Mouse (Mus musculus) CH12.LX (cell line): ENCODE results near the gene Por. TPM values are rescaled to one million over a fixed set of nuclear protein-coding genes. Genes with fewer than 3 reads are reported as not detected.

Experiments used
- DNase-seq: peaks from one replicate; pipeline ENCODE4 v3.0.0-alpha.2; 2013; ENCODE audit errors: extremely low read depth
- H3K27ac ChIP-seq: 2 replicates; pipeline ENCODE4 v1.5.1; 2012; ENCODE audit warnings: low read depth, mild to moderate bottlenecking, control low read depth, moderate library complexity; ENCODE audit not compliant: insufficient read depth
- H3K27me3 ChIP-seq: replicated peaks from 2 replicates; pipeline ENCODE3; 2012; ENCODE audit warnings: inconsistent platforms
- H3K36me3 ChIP-seq, 2 experiments: replicated peaks in 1 of 2; 2 replicates each; pipeline versions ENCODE3 to v1.6.1; 2012; ENCODE audit warnings: inconsistent platforms in 1 of 2, low read length in 1 of 2, mild to moderate bottlenecking in 1 of 2, mixed read lengths in 1 of 2, moderate library complexity in 1 of 2; ENCODE audit not compliant: control insufficient read depth in 1 of 2, insufficient read depth in 1 of 2
- H3K4me1 ChIP-seq, 2 experiments: 2 replicates each; pipeline ENCODE4 v1.6.1; 2012; ENCODE audit warnings: inconsistent platforms in 1 of 2, moderate library complexity in 1 of 2; ENCODE audit not compliant: insufficient read depth in 2 of 2, control insufficient read depth in 1 of 2
- H3K4me2 ChIP-seq: 2 replicates; pipeline ENCODE4 v1.6.1; 2012; ENCODE audit warnings: low read depth, mild to moderate bottlenecking, control low read depth; ENCODE audit not compliant: poor library complexity, insufficient read depth, severe bottlenecking
- H3K4me3 ChIP-seq, 3 experiments: fragments of 150-350 bp in 1 of 3; sonication (generic) in 1 of 3; replicated peaks in 1 of 3; 2 replicates each; pipeline versions ENCODE3 to v1.5.1; 2011 to 2012; ENCODE audit warnings: low read depth in 2 of 3, low read length in 2 of 3, mild to moderate bottlenecking in 2 of 3, moderate library complexity in 2 of 3, control low read depth in 1 of 3, improper control_type of control experiment in 1 of 3, inconsistent platforms in 1 of 3, mixed read lengths in 1 of 3; ENCODE audit not compliant: poor library complexity in 1 of 3
- H3K79me2 ChIP-seq: replicated peaks from 2 replicates; pipeline ENCODE4 v1.6.1; 2012; ENCODE audit warnings: mild to moderate bottlenecking, moderate library complexity; ENCODE audit not compliant: control insufficient read depth, poor library complexity, insufficient read depth, severe bottlenecking; ENCODE audit errors: extremely low read depth
- H3K9ac ChIP-seq: 2 replicates; pipeline ENCODE4 v1.6.1; 2012; ENCODE audit warnings: low read depth, mild to moderate bottlenecking, control low read depth, moderate library complexity; ENCODE audit not compliant: insufficient read depth
- H3K9me3 ChIP-seq: replicated peaks from 2 replicates; pipeline ENCODE3; 2012; ENCODE audit warnings: low read length, inconsistent platforms, mixed read lengths
- BHLHE40 ChIP-seq: IDR thresholded peaks from 2 replicates; pipeline ENCODE4 v1.6.1; 2011; ENCODE audit warnings: mild to moderate bottlenecking, low read depth, low read length, improper control_type of control experiment
- CTCF ChIP-seq, 2 experiments: IDR thresholded peaks in 1 of 2; conservative IDR thresholded peaks in 1 of 2; 2 replicates each; pipeline ENCODE4 v1.5.1; 2011 to 2012; ENCODE audit warnings: low read depth in 2 of 2, low read length in 2 of 2, improper control_type of control experiment in 1 of 2, inconsistent platforms in 1 of 2, mild to moderate bottlenecking in 1 of 2, moderate library complexity in 1 of 2
- ELF1 ChIP-seq: IDR thresholded peaks from 2 replicates; pipeline ENCODE4 v1.6.1; 2014; ENCODE audit warnings: low read depth, mild to moderate bottlenecking, inconsistent platforms, low read length, improper control_type of control experiment
- EP300 ChIP-seq: IDR thresholded peaks from 2 replicates; pipeline ENCODE4 v1.6.1; 2011; ENCODE audit warnings: low read length, improper control_type of control experiment
- ETS1 ChIP-seq: conservative IDR thresholded peaks from 2 replicates; pipeline ENCODE4 v1.6.1; 2012; ENCODE audit warnings: low read depth, mild to moderate bottlenecking, inconsistent platforms, low read length, improper control_type of control experiment, moderate library complexity
- GABPA ChIP-seq: IDR thresholded peaks from 2 replicates; pipeline ENCODE4 v1.6.1; 2012; ENCODE audit warnings: low read depth, low read length, improper control_type of control experiment, inconsistent platforms; ENCODE audit not compliant: insufficient replicate concordance
- HCFC1 ChIP-seq: IDR thresholded peaks from 2 replicates; pipeline ENCODE4 v1.6.1; 2012; ENCODE audit warnings: low read depth, mild to moderate bottlenecking, inconsistent platforms, low read length, improper control_type of control experiment
- JUN ChIP-seq: IDR thresholded peaks from 2 replicates; pipeline ENCODE4 v1.6.1; 2011; ENCODE audit warnings: low read depth, mild to moderate bottlenecking, low read length, improper control_type of control experiment, moderate library complexity; ENCODE audit not compliant: insufficient read depth
- KAT2A ChIP-seq: IDR thresholded peaks from 2 replicates; pipeline ENCODE4 v1.6.1; 2012; ENCODE audit warnings: low read length, improper control_type of control experiment, inconsistent platforms; ENCODE audit not compliant: insufficient replicate concordance
- MAFK ChIP-seq: IDR thresholded peaks from 2 replicates; pipeline ENCODE4 v1.6.1; 2011; ENCODE audit warnings: low read length, improper control_type of control experiment; ENCODE audit not compliant: insufficient replicate concordance
- MAZ ChIP-seq: IDR thresholded peaks from 2 replicates; pipeline ENCODE4 v1.6.1; 2012; ENCODE audit warnings: low read depth, mild to moderate bottlenecking, inconsistent platforms, low read length, improper control_type of control experiment, moderate library complexity
- MEF2A ChIP-seq: IDR thresholded peaks from 2 replicates; pipeline ENCODE4 v1.6.1; 2014; ENCODE audit warnings: low read depth, mild to moderate bottlenecking, inconsistent platforms, low read length, improper control_type of control experiment, borderline replicate concordance
- NELFE ChIP-seq: IDR thresholded peaks from 2 replicates; pipeline ENCODE4 v1.6.1; 2011; ENCODE audit warnings: low read depth, low read length, improper control_type of control experiment
- NRF1 ChIP-seq: IDR thresholded peaks from 2 replicates; pipeline ENCODE4 v1.6.1; 2014; ENCODE audit warnings: low read depth, mild to moderate bottlenecking, inconsistent platforms, low read length, improper control_type of control experiment, moderate library complexity
- POLR2AphosphoS2 ChIP-seq: IDR thresholded peaks from 2 replicates; pipeline ENCODE4 v1.6.1; 2011; ENCODE audit warnings: low read depth, low read length, improper control_type of control experiment
- RAD21 ChIP-seq: IDR thresholded peaks from 2 replicates; pipeline ENCODE4 v1.6.1; 2011; ENCODE audit warnings: low read depth, mild to moderate bottlenecking, low read length, improper control_type of control experiment, moderate library complexity
- RCOR1 ChIP-seq: conservative IDR thresholded peaks from 2 replicates; pipeline ENCODE4 v1.6.1; 2012; ENCODE audit warnings: low read depth, mild to moderate bottlenecking, inconsistent platforms, low read length, improper control_type of control experiment
- SMC3 ChIP-seq: IDR thresholded peaks from 2 replicates; pipeline ENCODE4 v1.6.1; 2011; ENCODE audit warnings: low read depth, low read length, improper control_type of control experiment
- TBP ChIP-seq: conservative IDR thresholded peaks from 2 replicates; pipeline ENCODE4 v1.6.1; 2011; ENCODE audit warnings: low read depth, low read length, improper control_type of control experiment
- TCF12 ChIP-seq: IDR thresholded peaks from 2 replicates; pipeline ENCODE4 v1.6.1; 2014; ENCODE audit warnings: low read depth, mild to moderate bottlenecking, inconsistent platforms, low read length, improper control_type of control experiment
- UBTF ChIP-seq: IDR thresholded peaks from 2 replicates; pipeline ENCODE4 v1.6.1; 2012; ENCODE audit warnings: low read depth, mild to moderate bottlenecking, inconsistent platforms, low read length, improper control_type of control experiment, moderate library complexity
- USF1 ChIP-seq: IDR thresholded peaks from 2 replicates; pipeline ENCODE4 v1.6.1; 2014; ENCODE audit warnings: low read depth, mild to moderate bottlenecking, inconsistent platforms, low read length, improper control_type of control experiment
- ZKSCAN1 ChIP-seq: IDR thresholded peaks from 2 replicates; pipeline ENCODE4 v1.6.1; 2012; ENCODE audit warnings: low read depth, inconsistent platforms, low read length, improper control_type of control experiment, borderline replicate concordance
- ZMIZ1 ChIP-seq: IDR thresholded peaks from 2 replicates; pipeline ENCODE4 v1.6.1; 2012; ENCODE audit warnings: low read depth, mild to moderate bottlenecking, inconsistent platforms, low read length, improper control_type of control experiment
- ZNF384 ChIP-seq: IDR thresholded peaks from 2 replicates; pipeline ENCODE4 v1.6.1; 2012; ENCODE audit warnings: low read depth, low read length, improper control_type of control experiment, inconsistent platforms
- dilution Hi-C: fragments of 300-500 bp; cut with MboI; formaldehyde crosslinking; loops from 2 replicates; pipeline ENCODE4 v1.14.3; 2020; ENCODE audit warnings: low sequenced_read_pairs; ENCODE audit not compliant: extremely low pct_unique_long_range_greater_than_20kb, extremely low pct_ligation_motif_present
- in situ Hi-C: fragments of 300-500 bp; cut with MboI; formaldehyde crosslinking; loops from 3 replicates; pipeline ENCODE4 v1.14.3; 2019; ENCODE audit warnings: low sequenced_read_pairs, low pct_ligation_motif_present, low pct_unique_long_range_greater_than_20kb, mixed read lengths
- polyA plus RNA-seq: library from polyadenylated mRNA; unstranded; fragments of >175 nt; gene quantifications from 2 replicates; pipeline ENCODE4 v1.2.1, GENCODE M21; 2012; ENCODE audit warnings: low read depth; ENCODE audit not compliant: insufficient read length
- total RNA-seq, 2 experiments: library from RNA; depleted of rRNA; stranded (reverse); fragments of 300-350 nt in 1 of 2; fragments of >200 nt in 1 of 2; gene quantifications; 2 replicates each; pipeline ENCODE4 v1.2.3; 2012 to 2014

Gene Por
- total and polyA plus RNA-seq, 3 experiments: 17.3 to 56.8 (median 41.2) TPM

- DNase-seq: no peak
- peaks cover 4 to 24% of the 10 kb centered on the region in 2 experiments for H3K4me1 ChIP-seq
- no peak overlapping the region for H3K27ac ChIP-seq
- H3K4me2 ChIP-seq: no peak overlapping the region
- no peak overlapping the region for H3K4me3 ChIP-seq
- H3K36me3 ChIP-seq: no peaks in the 10 kb centered on the region
- TF ChIP-seq SMC3: no peak
- TF ChIP-seq KAT2A: no peak
- no peak for TF ChIP-seq ZNF384
- no peak for TF ChIP-seq TCF12
- no peak for TF ChIP-seq ZKSCAN1
- TF ChIP-seq ETS1: no peak
- TF ChIP-seq ZMIZ1: no peak
- no peak for TF ChIP-seq RCOR1
- TF ChIP-seq GABPA: no peak
- no peak for TF ChIP-seq BHLHE40
- TF ChIP-seq TBP: no peak
- TF ChIP-seq HCFC1: no peak
- no peak for TF ChIP-seq EP300
- no peak for TF ChIP-seq CTCF (conservative IDR thresholded peaks at IDR 0.05 in 1 of 2, IDR thresholded peaks at IDR 0.05 in 1 of 2; ENCODE audit: low read depth in 2 of 2, low read length in 2 of 2)
- no peak for TF ChIP-seq JUN
- dilution Hi-C loops (no loop called here), in situ Hi-C loops (no loop called here)
- H3K27me3 ChIP-seq: no peaks in the 10 kb centered on the region
- no peaks in the 10 kb centered on the region for H3K9me3 ChIP-seq
- H3K9ac ChIP-seq: no peak overlapping the region
- H3K79me2 ChIP-seq: no peaks in the 10 kb centered on the region
Measured at GRCm38 (mm10) chr5:135676696-135677095, 6.9 kb downstream of the Por start.

DNA sequence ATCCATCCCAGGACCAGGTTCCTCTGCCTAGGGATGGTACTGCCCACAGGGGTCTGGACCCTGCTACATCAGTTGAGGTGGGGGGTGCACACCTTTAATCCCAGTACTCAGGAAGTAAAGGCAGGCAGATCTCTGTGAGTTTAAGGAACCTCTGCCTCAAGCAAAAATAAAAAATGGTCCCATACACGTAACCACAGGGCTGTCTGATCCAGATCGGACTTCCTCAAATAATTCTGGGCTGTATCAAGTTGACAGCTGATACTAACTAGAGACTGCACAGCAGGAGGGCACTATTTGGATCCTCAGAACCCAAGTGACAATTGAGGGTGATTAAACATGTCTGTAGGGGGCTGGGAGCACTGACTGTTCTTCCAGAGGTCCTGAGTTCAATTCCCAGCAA, 7.4 kb downstream of the Por start:
- H3K27ac ChIP-seq: no peak overlapping the region
- no peaks in the 10 kb centered on the region for H3K9me3 ChIP-seq
- no peak overlapping the region for H3K4me3 ChIP-seq
- peaks cover 4 to 21% of the 10 kb centered on the region in 2 experiments for H3K4me1 ChIP-seq
- dilution Hi-C loops: no loop called here
- TF ChIP-seq POLR2AphosphoS2: no peak
- TF ChIP-seq NRF1: no peak
- TF ChIP-seq MAFK: no peak
- no peak for TF ChIP-seq MEF2A
- TF ChIP-seq UBTF: no peak
- TF ChIP-seq RAD21: no peak
- no peak for TF ChIP-seq MAZ
- no peak for TF ChIP-seq USF1
- no peak for TF ChIP-seq CTCF (conservative IDR thresholded peaks at IDR 0.05 in 1 of 2, IDR thresholded peaks at IDR 0.05 in 1 of 2; ENCODE audit: low read depth in 2 of 2, low read length in 2 of 2)
- no peak for TF ChIP-seq JUN
- TF ChIP-seq TBP: no peak
- no peak for TF ChIP-seq ELF1
- no peak for TF ChIP-seq NELFE
- no peak for TF ChIP-seq ZNF384
- TF ChIP-seq ZMIZ1: no peak
- TF ChIP-seq, all 38 proteins: peak for 0
- H3K36me3 ChIP-seq: no peaks in the 10 kb centered on the region
- in situ Hi-C loops: no loop called here
- no peak for DNase-seq
- no peak overlapping the region for H3K9ac ChIP-seq
- no peaks in the 10 kb centered on the region for H3K27me3 ChIP-seq
- no peak overlapping the region for H3K4me2 ChIP-seq
- H3K79me2 ChIP-seq: no peaks in the 10 kb centered on the region
